Mouse (Mus musculus) adipocyte (in vitro differentiated cells): Measurements from ENCODE around the gene Cd5.

Source experiments
- DNase-seq: peaks from one replicate; pipeline ENCODE4 v3.0.0-alpha.2; 2016; ENCODE audit warnings: low spot score

Gene Cd5

DNA sequence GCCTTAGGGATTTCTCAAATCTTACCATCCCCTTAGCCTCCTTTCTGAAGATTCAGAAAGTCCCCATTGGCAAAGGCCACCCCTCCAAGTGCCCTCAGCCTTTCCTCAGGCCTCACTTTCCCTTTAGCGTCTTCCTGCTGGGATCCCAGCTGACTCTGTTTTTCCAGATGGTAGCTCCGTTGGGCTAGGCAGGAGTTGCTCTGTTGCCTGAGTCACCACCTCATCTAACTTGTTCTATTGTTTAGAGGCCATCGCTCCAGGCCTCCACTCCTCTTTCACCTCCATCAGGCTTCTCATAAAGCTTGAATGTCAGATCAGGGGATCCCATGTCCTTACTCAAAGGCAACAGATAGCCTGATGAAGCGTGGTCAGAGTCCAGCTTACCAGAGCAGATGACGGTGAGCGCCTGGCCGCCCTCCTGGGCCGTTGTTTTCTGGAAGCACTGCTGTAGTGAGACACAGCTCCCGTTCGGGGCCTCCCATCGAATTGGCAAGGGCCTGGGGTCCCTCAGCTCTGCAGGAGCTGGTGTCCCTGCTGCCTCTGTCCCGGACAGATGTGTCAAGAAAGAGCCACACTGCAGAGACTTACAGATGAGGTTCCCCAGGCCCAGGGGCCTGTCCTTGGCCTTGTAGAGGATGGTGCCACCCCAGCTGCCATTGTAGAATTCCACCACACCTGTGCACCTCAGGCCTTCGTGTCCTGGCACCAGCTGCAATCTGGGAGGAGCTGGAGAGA lies 14.0 kb downstream of the Cd5 start:
- no peak for DNase-seq

DNA sequence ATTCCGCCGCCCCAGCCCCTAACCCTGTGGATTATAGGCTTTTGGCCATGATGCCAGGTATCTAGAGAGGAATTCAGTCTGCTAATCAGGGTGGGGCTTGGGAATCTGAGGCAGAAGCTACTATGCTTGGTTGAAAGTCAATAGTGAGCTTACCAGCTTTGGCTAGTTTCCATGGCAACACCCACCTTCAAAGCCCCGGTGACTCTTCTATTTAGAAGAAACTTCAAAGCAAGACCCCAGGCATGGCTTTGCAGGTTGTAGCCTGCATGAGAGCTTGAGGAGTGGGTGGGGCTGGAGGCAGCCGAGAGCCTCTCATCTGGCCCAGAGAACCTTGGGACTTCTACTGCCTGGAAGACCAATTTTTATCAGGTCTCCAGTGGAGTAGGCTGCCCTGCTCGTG lies 15.2 kb downstream of the Cd5 start:
- no peak for DNase-seq

DNA sequence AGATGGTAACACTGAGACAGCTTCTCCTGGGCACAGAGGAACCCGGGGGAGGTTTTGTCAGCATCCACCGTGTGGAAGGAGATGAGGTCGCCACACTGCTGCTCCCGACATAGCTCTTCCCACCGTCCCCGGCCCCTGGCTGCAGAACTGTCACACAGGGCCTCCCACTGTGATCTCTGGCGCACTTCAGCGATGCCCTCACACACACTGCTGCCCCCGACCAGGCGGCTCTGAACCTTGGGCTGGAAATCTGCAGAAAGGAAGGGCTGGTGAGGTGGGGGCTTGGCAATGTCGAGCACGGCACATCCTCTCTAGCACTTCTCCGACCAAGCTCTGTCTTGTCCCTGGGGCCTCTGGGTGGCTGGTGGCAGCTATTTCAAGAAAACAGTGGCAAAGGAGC lies 15.7 kb downstream of the Cd5 start:
- DNase-seq, result no peak

DNA sequence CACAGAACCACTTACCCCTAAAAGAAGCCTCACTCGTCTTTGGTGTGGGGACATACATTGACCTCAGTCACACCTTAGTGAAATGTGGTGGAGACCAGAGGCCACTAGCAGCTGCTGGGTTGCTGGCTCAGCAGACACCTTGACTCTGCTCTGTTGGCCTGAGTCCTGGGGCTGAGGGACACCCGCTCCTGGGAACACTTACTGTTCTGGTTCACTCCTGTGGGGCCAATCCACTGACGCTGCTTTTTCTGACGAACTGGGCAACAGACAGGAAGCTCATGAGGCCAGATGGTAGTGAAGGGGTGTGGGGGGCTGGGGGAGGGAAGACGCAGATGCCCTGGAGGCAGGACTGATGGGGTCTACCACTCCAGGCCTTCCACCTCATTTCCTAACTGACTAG lies 17.7 kb downstream of the Cd5 start:
- no peak for DNase-seq

DNA sequence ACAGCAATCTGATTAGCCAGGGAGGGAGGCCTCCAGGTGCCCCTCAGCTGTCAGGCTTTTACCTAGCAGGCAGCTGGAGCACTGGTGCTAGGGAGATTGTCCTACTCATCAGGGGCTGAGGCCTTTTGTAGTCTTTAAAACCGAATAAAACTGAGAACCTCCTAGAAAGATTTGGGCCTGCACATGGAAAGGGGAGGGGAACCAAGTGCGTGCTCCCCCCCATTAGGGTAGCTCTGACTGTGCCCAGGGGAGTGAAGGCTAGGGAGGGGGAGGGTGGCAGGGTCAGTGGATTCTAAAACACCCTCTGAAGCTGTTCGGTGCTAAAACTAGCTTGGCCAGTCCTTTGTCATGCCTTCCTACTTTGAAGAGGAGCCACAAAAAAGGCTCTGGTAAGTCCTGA lies 18.3 kb downstream of the Cd5 start:
- no peak for DNase-seq

DNA sequence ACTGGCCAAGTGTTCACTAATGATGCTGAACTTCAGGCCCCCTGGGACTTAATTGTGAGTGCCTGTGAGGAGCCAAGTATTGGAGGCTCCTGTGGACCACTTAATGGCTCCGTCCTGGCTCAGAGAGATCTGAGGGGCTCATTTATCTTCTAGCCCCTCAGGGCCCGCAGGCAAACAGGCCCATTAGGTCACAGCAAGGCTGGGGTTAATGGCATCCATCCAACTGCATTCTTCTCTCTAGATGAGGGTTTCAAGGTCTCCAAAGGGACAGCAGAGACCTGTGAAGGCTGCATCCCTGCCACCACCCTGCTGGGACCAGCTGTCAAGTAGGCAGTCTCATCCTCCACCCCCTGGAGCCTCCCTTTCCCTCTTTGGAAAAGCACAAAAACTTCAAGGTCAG lies 19.1 kb downstream of the Cd5 start:
- DNase-seq, result no peak

DNA sequence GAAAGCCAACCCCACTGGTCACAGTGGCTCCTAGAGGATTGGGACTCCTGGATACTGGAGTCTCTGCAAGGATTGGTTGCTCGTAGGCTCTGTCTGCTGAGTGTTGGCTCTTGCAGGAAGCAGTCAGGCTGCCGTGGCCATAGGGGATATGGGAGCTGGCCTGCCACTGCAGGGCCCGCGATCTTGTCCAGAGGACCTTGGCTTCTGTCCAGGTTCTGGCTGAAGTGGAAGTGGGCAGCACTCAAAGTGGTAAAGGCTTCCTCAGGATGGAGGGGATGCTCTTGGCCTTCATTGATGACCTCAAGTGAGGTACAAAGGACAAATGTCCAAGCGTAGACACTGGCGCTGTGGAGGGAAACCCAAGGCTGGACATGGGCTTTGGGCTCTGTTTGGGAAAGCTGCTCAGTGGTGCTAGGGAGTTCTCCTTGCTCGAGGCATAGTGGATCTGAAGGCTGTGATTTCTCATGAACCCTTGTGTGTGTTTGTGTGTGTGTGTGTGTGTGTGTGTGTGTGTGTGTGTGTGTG lies 20.5 kb downstream of the Cd5 start:
- no peak for DNase-seq

DNA sequence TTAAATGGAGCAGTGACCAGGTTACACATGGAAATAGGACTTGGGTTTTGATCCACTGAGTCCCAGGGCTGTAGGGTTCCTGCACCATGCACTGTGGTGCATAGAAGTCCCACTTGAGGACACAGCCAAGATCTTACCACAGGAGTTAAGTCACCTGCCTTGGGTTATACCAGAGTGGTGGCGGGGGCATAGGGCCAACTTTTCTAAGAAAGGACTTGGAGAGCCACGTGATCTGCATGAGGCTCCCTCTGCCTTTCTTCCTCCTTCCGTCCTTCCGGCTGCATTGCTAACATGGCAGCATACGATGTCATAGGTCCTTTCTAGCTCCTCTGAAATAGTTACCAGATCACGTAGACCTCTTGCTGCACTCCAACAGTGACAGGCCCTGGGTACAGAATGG lies 23.3 kb downstream of the Cd5 start:
- DNase-seq, result no peak

DNA sequence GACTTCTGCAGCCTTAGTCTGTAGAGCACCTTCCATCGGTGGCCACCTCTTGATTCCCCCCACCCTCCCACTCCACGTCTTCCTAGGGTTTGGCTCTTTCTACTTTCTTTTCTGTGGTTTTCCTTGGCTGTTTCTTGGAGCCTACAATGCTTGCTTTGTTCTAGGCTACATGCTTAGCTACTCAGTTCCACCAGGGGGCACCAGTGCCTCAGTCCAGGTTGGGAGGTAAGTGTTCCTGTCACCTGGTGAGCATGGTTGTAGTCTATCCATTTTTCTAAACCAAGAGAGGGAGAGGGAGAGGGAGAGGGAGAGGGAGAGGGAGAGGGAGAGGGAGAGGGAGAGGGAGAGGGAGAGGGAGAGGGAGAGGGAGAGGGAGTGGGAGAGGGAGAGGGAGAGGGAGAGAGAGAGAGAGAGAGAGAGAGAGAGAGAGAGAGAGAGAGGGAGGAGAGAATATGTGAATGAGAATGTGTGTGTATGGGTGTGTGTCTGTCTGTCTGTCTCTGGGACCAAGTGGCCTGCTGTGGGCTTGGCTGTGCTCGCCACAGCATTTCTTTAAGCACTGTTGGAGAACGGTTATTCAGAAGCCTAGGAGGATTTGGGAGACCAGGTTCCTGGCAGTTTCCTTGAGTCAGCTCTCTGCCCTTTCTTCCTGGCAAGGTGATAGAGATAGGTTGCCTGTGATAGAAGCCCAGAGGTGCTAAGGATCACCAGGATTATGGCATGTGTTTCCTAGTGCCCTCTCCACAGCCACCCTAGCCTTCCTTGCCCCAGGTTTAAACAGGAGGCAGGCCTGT lies 23.9 kb downstream of the Cd5 start:
- DNase-seq, result peak; percentile 80

DNA sequence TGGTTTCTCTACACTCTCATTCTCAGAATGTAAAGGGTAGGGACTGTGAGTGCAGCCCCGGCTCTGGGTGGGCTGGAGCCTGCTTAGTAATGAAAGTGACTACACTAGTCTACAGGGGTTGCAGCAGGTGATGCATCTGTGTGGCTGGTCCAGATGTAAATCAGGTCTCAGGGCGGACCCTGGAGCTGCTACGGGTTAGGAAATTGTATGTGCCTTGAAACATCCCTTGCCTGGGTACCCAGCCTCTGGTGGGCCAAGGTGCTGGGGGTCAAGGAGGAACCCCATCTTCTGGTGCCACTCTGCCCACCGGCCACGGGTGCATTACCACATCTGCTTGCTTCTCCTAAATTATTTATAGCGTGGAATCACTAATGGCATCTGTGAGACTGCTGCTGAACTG lies 24.6 kb downstream of the Cd5 start:
- DNase-seq, result no peak

DNA sequence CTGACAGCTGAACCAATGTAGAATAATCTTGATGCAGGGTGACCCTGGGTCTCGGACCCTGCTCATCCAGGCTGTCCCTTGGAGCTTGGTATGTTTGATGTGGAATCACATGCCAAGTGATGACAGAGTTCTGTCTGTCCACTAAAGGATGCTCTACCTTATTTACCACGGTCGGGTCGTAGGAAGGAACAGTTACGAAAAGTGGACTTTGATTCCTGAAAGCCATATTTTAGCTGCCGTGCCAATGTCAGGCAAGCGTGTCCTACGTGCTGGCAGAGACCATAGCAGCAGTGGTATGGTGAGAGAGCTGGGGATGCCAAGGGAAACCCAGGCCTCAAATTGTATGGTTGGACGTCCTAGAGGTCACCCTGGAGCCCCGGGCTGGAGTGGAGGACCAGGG lies 25.3 kb downstream of the Cd5 start:
- DNase-seq, result no peak

DNA sequence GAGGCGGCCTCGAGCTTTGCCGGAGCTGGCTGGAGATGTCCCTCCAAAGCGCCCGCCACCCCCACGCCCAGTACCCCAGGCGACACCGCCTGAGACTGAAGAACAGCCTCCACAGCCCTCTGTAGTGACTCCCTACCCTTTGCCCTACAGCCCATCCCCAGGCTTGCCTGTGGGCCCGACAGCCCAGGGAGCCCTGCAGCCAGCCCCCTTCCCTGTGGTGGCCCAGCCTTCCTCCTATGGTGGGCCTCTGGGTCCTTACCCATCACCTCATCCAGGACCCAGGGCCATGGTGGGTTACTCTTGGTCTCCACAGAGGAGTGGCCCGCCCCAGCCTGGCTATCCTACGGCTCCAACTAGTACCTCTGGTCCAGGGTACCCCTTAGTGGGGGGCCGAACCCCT lies 26.2 kb downstream of the Cd5 start:
- no peak for DNase-seq

DNA sequence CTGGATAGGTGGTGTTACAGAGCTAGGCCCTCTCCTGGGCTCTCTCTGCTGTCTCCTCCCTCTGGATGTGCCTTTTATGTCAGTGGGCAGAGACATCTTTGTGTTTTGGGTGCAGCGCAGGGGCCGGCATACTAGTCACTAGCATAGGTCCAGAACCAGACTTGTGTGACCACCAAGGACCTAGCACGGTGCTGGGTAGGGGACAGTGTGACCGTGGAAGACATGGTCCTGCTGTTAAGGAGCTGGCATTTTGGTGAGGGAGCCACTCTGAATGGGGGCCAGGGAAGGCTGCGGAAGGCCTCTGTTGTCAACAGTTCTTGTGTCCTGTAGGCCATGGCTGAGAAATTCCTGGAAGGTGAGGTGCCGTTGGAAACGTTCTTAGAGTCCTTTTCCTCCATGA lies 26.6 kb downstream of the Cd5 start:
- no peak for DNase-seq

DNA sequence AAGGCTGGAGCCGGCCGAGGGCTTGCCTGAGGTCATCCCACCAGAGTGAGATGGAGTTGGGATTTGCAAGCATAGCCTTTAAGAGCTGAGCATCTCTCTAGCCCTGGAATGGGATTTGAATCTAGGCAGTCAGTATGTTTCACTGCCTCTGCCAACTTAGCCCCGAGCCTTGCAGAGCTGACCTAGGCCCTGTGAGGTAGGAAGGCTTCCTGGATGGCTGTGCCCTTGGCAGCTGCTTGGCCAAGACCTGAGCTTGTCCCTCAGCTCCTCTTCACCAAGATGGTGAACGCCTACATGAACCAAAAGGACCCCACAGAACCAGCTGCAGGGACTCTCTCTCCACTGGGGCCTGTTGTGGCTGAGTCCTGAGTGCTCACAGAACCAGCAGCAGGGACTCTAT lies 28.1 kb downstream of the Cd5 start:
- no peak for DNase-seq

DNA sequence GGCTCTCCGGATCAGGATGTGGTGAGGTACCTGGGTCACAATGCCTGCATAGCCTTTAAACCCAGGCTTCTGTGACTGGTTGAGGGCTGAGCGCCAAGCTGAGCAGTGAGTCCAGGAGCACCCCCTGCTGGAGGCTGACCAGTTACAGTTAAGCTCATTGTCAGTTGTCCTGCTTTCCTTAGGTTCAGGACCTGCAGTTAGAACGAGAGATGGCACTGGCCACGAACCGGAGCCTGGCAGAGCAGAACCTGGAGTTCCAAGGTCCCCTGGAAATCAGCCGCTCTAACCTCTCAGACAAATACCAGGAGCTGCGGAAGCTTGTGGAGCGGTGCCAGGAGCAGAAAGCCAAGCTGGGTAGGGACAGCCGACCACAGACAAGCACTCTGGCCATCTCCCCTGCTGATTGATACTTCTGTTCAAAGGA lies 28.7 kb downstream of the Cd5 start:
- peak; percentile 80 for DNase-seq

DNA sequence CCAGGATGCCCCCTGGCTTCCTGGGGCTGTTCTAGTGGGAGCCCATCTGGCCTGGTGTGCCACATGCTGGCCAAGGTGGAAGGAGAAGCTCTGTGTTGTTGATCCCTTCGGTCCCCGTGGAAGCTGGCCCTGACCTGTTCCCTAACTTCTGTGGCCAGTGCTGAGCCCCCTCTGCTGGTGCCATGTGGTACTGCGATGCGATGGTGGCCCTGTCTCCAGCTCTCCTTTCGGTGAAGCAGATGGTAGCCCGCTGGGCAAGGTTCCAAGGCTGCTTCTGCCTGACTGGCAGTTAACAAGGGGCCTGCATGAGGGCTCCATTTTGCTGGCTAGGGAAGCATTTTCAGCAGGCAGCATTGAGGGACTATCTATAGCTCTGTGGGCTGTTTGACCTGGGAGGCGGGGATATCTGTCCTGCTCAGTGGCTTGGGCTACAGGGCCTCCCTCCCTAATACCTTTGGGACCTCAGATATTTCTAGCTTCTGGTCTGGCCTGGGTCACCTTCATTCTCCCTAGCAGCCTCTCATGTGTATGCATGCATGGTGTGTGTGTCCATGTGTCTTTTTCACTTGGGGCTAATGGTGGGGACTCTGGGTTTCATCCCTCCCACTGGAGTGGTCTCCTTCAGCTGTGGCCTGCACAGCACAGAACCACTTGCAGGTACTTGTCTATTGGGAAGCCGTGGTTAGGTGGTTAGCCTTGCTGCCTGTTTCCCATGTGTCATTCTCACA lies 29.3 kb downstream of the Cd5 start:
- peak; percentile 98 for DNase-seq

DNA sequence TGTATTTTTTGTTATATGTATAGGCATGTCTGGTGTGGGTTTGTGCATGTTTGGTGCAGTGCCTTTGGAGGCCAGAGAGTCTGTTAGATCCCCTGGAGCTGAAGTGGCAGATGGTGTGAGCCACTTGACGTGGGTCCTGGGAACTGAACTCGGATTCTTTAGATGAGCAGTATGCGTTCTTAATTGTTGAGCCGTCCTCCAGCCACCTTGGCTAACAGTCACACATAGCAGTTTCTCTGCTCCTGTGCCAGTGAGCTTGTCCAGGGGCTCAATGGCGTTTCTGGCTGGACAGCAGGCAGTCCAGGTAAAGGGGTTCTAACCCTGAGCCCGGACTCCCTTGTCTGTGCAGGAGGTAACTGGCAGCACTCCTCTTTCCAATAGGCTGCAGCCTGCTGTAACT lies 29.9 kb downstream of the Cd5 start:
- DNase-seq, result no peak

DNA sequence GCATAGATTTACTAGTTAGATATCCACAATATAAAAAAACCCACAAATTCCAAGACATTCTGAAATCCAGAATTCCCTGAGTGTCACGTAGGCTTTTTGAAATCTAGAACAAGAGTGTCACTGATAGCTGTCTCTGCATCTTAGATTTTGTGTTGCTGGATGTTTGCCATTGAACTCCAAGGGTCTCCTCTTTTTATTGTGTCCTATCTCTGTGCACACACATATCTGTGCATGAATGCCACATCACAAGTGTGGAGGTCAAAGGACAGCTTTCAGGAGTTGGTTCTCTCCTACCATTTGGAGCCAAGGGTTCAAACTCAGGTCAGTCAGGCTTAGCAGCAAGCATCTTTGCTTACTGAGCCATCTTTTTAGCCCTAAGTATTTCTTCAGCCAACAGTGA lies 30.9 kb downstream of the Cd5 start:
- no peak for DNase-seq

DNA sequence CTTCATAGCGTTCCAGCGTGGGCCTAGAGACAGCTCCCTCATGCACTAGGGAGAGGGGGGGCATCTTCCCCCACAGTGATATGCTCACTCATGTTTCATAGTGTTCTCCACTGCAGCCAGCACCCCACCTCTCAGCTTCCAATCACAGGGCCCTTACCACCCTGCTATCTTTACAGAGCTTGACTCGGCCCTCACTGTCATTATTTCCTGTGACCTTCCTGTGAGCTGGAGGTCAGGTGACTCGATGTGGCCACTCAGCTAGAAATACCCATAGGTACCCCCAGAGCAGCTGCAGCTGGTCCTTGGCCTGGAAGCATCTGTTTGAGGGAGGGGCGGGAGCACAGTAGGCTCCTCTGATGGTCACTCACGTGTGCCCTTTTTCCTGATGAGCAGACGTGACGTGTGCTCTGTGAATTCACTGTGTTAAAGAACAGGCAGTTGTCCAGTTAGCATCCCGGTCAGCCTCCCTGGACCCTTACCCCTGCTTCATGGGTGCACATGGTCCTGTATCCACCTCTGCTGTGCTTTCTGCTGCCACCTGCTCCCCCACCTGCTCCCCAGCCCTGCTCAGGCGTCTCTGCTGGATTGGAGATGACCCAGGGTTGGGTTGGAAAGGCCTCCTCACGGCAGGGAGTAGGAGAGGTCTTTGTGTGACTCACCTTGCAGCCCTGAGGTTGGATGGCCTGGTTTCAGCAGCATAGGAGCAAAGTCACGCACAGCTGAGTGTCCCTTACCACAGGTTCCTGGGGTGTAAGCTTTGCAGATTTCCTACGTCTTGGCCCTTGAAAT lies 31.5 kb downstream of the Cd5 start:
- no peak for DNase-seq

DNA sequence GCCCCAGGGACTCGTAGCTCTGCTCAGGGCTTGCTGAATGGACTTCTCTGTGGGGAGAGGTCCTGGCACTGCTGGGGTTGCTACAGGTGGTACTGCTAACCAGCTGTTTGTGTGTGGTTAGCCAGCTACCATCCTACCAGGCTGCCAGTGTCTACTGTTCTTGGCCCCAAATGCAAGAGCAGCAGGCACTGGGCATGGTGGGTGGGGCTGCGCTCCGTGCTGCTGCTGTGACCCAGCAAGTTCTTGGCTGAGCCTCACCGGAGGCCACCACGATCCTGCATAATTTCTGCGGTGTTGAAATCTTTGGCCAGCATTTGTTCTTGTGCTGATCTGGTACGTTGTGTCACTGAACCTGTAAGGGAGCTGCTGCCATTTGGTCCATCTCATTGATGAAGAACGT lies 35.3 kb downstream of the Cd5 start:
- DNase-seq, result peak; percentile 52

DNA sequence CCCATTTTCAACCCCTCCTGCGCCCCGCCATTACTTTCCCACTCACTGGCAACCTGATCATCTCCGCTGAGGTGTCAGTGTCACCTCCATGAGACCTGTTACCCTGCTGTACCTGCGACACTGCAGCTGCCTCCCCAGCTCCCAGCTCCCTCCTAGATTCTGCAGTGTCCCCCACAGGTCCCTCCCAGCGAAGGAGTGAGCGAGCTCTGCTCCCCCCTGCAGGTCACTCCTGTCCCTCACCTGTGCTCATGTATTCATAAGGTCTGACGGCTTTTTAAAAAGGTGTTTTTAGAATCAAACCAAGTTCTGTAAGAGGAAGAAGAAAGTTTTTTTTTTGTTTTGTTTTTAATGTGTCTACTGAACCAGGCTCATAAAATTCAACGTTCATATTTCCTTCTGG lies 36.7 kb downstream of the Cd5 start:
- no peak for DNase-seq
